Mouse (Mus musculus) neural tube, embryonic 13.5 days (tissue): ENCODE results near the gene Tbc1d14. TPM values are rescaled to one million over a fixed set of nuclear protein-coding genes. Genes with fewer than 3 reads are reported as not detected.

ENCODE experiments used
- ATAC-seq: fragments of 200-750 bp; cut with Nextera tagmentation; 2 replicates; pipeline ENCODE4 v1.8.0; 2017; ENCODE audit warnings: low read depth, mild to moderate bottlenecking, moderate TSS enrichment, moderate library complexity
- H3K27ac ChIP-seq: fragments of 300-500 bp; sonication (generic); replicated peaks from 2 replicates; pipeline ENCODE4 v1.5.1; 2015; ENCODE audit warnings: moderate library complexity, mild to moderate bottlenecking, inconsistent platforms
- H3K27me3 ChIP-seq: fragments of 300-500 bp; sonication (generic); 2 replicates; pipeline ENCODE4 v1.6.1; 2015; ENCODE audit warnings: mild to moderate bottlenecking, inconsistent platforms
- H3K36me3 ChIP-seq: fragments of 300-500 bp; sonication (generic); 2 replicates; pipeline ENCODE4 v1.6.1; 2015; ENCODE audit warnings: mild to moderate bottlenecking, inconsistent platforms
- H3K4me1 ChIP-seq: fragments of 300-500 bp; sonication (generic); replicated peaks from 2 replicates; pipeline ENCODE4 v1.6.1; 2015; ENCODE audit warnings: inconsistent platforms
- H3K4me2 ChIP-seq: fragments of 300-500 bp; sonication (generic); 2 replicates; pipeline ENCODE4 v1.6.1; 2015; ENCODE audit warnings: inconsistent platforms, mild to moderate bottlenecking, moderate library complexity
- H3K4me3 ChIP-seq: fragments of 300-500 bp; sonication (generic); 2 replicates; pipeline ENCODE4 v1.5.1; 2015; ENCODE audit warnings: mild to moderate bottlenecking, inconsistent platforms
- H3K9ac ChIP-seq: fragments of 300-500 bp; sonication (generic); 2 replicates; pipeline ENCODE4 v1.6.1; 2015; ENCODE audit warnings: moderate library complexity, mild to moderate bottlenecking, inconsistent platforms
- H3K9me3 ChIP-seq: fragments of 300-500 bp; sonication (generic); 2 replicates; pipeline ENCODE4 v1.6.1; 2016; ENCODE audit warnings: inconsistent platforms
- WGBS: fragments of 180-500 bp; shearing (Covaris S2); methylation state at CpG from one replicate; pipeline ENCODE4 v1.1.7; 2015; 5-methylcytosine and 5-hydroxymethylcytosine counted together
- polyA plus RNA-seq: library from polyadenylated mRNA; unstranded; fragments of >200 nt; fragmentation: Nextera tagmentation; extraction: Ambion mirVana; gene quantifications from 2 replicates; pipeline ENCODE4 v1.2.1, GENCODE M21; 2015

The Tbc1d14 gene
- polyA plus RNA-seq, 1 experiment from 2014 or later: 64.0 TPM

DNA sequence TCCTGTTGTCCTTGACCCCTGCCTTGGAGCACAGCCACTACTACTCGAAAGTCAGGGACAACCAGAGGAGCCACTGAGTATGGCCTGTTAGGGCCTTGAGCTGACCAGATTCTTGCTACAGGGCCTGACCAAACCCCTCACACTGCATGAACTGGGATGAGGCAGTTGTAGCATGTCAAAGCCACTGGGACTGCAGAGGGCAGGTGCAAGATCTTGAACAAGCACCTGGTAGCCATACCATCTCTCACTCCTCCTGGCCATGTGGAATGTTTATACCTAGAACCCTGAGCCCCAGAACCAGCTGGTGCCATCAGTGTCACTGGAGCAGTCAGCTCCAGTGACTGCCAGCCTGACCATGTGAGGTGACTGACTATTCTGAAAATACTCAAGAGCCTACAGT is 5.8 kb upstream of the Tbc1d14 start:
- Histone ChIP-seq H3K36me3 (peaks cover 51% of the 10 kb centered on the region), H3K4me2 (no peak overlapping the region), H3K9ac (no peak overlapping the region), H3K4me1 (no peaks in the 10 kb centered on the region), H3K27me3 (no peaks in the 10 kb centered on the region), H3K9me3 (no peaks in the 10 kb centered on the region), H3K27ac (no peak overlapping the region), H3K4me3 (no peak overlapping the region)
- 96% methylated on average over 1 of the region's 1 CpGs for WGBS
- no peak for ATAC-seq

DNA sequence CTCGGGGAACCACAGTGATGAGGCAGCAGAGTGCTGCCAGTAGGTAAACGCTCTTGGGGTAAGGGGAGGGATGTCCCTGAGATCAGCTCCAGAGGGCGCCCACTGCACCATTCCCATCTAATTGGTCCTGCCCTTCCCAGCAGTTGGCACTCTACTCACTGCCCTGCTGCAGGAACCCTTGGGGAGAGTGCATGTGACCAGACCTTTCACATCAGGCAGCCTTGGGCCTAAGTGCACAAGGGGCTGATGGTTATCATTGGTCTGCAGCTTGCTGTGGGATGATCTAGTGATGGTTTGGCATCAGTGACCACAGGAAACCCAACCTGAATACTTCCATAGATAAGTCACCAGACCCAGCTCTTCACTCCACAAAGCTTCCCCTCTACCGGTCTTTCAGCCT is 4.6 kb upstream of the Tbc1d14 start:
- H3K27ac ChIP-seq: no peak overlapping the region
- no peak overlapping the region for H3K4me3 ChIP-seq
- no peaks in the 10 kb centered on the region for H3K27me3 ChIP-seq
- H3K4me1 ChIP-seq: no peaks in the 10 kb centered on the region
- no peak for ATAC-seq
- H3K4me2 ChIP-seq: no peak overlapping the region
- H3K9me3 ChIP-seq: no peaks in the 10 kb centered on the region
- H3K9ac ChIP-seq: no peak overlapping the region
- 37% methylated on average over 4 of the region's 4 CpGs for WGBS
- H3K36me3 ChIP-seq: peaks cover 40% of the 10 kb centered on the region

DNA sequence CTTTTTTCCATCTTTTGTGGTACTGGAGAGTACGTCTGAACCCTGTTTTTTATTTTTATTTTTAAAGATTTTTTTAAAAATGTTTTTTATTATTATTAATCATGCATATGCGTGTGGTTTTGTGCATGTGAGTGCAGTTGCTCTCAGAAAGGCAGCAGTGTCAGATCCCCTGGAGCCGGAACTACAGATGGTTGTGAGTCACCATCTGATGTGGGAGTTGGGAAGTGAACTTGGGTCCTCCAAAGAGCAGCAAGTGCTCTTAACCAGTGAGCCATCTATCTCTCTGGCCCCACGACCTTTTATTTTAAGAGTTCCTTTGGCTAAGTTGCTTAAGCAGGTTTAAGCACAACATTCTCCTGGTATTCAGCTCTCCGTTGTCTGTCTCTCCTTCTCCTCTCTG is 3.1 kb upstream of the Tbc1d14 start:
- H3K4me2 ChIP-seq: no peak overlapping the region
- H3K36me3 ChIP-seq: peaks cover 26% of the 10 kb centered on the region
- WGBS: 76% methylated on average over 5 of the region's 5 CpGs
- no peaks in the 10 kb centered on the region for H3K4me1 ChIP-seq
- ATAC-seq: no peak
- no peak overlapping the region for H3K4me3 ChIP-seq
- H3K27me3 ChIP-seq: no peaks in the 10 kb centered on the region
- no peak overlapping the region for H3K27ac ChIP-seq
- no peak overlapping the region for H3K9ac ChIP-seq
- H3K9me3 ChIP-seq: no peaks in the 10 kb centered on the region

DNA sequence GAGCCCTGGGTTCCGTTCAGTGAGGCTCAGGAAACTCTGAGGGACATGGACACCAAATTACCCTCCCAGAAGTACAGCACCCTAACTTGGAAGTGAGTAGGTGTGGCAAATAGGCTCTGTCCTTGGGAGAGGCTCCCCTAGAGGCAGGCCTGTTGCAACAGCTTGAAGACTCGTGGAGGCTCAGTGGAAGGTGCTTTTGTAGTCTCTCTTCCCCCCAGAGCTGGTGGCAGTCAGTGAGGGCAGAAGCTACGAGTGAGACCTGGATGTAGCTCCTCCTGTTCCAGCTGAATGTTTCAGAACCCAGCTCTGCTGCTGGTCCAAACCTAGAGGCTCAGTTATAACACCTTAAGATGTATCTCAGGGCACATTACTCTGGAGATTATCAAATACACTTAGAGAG is 2.0 kb upstream of the Tbc1d14 start:
- no peaks in the 10 kb centered on the region for H3K4me1 ChIP-seq
- H3K4me3 ChIP-seq: no peak overlapping the region
- H3K27ac ChIP-seq: no peak overlapping the region
- 32% methylated on average over 3 of the region's 3 CpGs for WGBS
- no peak overlapping the region for H3K4me2 ChIP-seq
- H3K27me3 ChIP-seq: no peaks in the 10 kb centered on the region
- peaks cover 17% of the 10 kb centered on the region for H3K36me3 ChIP-seq
- ATAC-seq: no peak
- H3K9ac ChIP-seq: no peak overlapping the region
- no peaks in the 10 kb centered on the region for H3K9me3 ChIP-seq

DNA sequence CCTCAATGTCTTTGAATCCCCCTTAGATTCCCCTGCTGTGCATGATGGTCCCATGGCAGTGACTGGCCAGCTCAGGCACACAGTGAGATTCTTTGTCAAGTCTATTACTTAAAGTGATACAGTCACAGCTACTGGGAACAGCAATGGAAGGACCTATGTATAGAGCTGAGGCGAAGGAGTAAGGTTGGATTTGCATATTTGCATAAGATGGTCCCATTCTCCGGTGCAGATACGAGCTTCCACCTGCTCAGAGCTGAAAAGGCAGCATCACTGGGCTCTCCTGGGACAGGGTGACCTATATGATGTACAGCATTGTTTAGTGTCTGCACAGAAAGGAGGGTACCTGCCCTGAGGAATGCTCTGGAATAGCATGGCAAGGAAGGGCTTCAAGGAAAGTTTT is 1.3 kb upstream of the Tbc1d14 start:
- WGBS: 84% methylated on average over 3 of the region's 3 CpGs

DNA sequence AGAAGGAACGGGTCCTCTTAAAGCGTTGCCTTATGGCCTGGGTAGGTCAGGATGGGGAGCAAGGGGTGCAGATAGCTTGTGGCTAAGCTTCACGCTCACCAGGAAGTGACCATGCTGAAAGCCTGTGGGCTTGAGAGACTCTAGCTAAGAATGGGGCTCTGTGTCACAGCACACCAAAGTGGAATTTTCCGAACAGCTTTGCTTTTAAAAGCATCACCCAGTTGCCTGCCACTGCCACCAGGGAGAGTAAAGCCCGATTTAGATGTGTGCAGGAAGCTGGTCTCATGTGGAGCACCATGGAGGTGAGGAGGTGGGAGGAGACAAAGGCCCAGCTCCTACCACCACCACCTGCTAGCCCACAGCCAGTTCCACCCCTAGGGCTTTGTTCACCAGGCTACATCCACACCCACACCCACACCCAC is 2.6 kb downstream of the Tbc1d14 start:
- Histone ChIP-seq H3K9ac (no peak overlapping the region), H3K36me3 (no peaks in the 10 kb centered on the region), H3K4me3 (no peak overlapping the region), H3K27ac (no peak overlapping the region), H3K27me3 (no peaks in the 10 kb centered on the region), H3K9me3 (no peaks in the 10 kb centered on the region), H3K4me2 (no peak overlapping the region), H3K4me1 (no peaks in the 10 kb centered on the region)
- no peak for ATAC-seq
- 72% methylated on average over 5 of the region's 5 CpGs for WGBS

More for the DNA sequence above, 1.3 kb upstream of the Tbc1d14 start:
- H3K27me3 ChIP-seq: no peaks in the 10 kb centered on the region
- no peak overlapping the region for H3K27ac ChIP-seq
- H3K9me3 ChIP-seq: no peaks in the 10 kb centered on the region
- H3K4me2 ChIP-seq: no peak overlapping the region
- no peaks in the 10 kb centered on the region for H3K4me1 ChIP-seq
- no peak overlapping the region for H3K4me3 ChIP-seq
- peaks cover 9% of the 10 kb centered on the region for H3K36me3 ChIP-seq
- ATAC-seq: no peak
- H3K9ac ChIP-seq: no peak overlapping the region

DNA sequence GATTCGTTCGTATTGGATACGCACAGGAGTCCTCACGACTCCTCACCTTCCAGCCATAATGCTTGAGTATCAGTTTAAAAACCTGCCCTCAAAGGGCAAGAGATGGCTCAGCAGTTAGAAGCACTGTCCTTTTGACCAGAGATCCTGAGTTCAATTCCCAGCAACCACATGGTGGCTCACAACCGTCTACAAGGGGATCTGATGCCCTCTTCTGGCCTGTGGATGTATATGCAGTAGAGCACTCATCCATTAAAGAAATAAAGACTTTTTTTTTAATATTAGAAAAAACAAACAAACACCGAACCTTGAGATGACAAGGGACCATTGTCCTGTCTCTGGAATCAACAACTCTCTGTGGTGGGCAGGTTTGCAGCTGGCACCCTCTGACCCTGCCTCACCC is 8.8 kb downstream of the Tbc1d14 start:
- Histone ChIP-seq H3K4me2 (no peak overlapping the region), H3K9me3 (no peaks in the 10 kb centered on the region), H3K9ac (no peak overlapping the region), H3K27ac (no peak overlapping the region), H3K36me3 (no peaks in the 10 kb centered on the region), H3K27me3 (no peaks in the 10 kb centered on the region), H3K4me3 (no peak overlapping the region), H3K4me1 (peaks cover 18% of the 10 kb centered on the region)
- no peak for ATAC-seq
- 64% methylated on average over 6 of the region's 6 CpGs for WGBS

DNA sequence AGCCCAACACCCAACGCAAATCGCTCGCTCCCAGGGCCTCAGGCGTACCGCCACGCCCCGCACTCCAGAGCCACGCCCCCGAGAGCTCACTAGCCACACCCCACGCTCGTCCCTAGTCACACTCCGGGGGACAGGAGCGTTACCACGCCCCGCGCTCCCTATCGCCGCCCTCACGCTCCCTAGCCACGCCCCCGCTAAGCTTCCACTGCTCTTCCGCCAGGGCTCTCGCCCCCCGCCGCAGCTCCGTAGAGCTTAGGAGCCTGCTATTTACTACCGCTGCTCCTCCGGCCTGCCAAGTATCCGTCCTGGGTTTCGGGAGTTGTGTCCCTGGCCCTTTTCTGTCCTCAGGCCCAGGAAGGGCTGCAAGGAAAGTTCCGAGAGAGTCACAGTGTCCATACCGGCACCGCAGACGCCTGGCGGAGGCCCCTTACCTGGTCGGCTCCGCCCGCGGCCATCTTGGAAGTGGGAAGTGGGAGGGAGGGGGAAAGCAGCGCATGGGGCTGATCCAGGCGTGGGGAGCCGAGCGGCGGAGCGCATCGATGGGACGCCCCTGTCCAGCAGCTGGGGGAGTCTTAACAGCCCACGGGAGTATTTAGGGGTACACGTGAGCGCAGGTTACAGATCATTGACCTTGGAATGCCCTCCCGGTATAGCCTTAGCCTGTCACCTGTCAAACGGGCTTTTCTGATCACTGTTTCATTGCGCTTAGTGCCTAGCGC is 11.0 kb downstream of the Tbc1d14 start:
- peaks cover 18% of the 10 kb centered on the region for H3K4me1 ChIP-seq
- peak overlapping the region; percentile 89 for H3K27ac ChIP-seq
- no peaks in the 10 kb centered on the region for H3K27me3 ChIP-seq
- H3K4me3 ChIP-seq: peak overlapping the region; percentile 62
- WGBS: 1% methylated on average over 51 of the region's 54 CpGs
- peak; percentile 97 for ATAC-seq
- H3K9me3 ChIP-seq: no peaks in the 10 kb centered on the region
- H3K4me2 ChIP-seq: peak overlapping the region; percentile 96
- H3K9ac ChIP-seq: peak overlapping the region; percentile 77
- no peaks in the 10 kb centered on the region for H3K36me3 ChIP-seq

DNA sequence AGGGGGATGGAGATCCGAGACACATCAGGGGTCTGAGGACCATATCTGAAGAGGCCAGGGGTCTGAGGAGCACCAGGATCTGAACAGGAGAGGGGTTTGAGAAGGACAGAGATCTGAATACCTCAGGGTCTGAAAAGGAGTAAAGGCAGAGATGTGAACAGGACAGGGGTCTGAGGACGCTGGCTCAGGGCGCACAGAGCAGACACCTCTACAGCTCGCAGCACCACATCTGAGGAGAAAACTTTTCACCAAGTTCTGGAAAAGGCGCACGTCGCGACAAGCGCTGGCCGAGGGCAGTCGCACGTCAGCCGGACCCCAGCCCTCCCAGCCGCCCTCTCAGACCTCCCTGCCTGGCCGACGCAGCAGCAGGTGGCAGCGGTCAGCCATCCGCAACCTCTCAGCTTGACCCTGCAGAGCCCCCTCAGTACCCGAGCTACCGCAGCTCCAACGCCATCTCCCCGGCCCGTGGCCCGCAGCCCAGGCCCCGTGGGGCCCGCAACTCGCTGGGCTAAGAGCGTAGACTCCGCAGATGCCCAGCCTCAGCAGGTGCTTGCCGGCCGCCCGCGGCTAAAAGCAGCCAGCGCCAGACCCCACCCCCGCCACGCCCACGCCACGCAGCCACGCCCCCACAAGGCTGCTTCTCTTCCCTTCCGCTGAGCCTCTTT is 11.7 kb downstream of the Tbc1d14 start:
- Histone ChIP-seq H3K4me3 (peak overlapping the region; percentile 62), H3K27me3 (no peaks in the 10 kb centered on the region), H3K27ac (peak overlapping the region; percentile 89), H3K4me1 (peaks cover 18% of the 10 kb centered on the region), H3K9me3 (no peaks in the 10 kb centered on the region), H3K4me2 (peak overlapping the region; percentile 96), H3K9ac (peak overlapping the region; percentile 77), H3K36me3 (no peaks in the 10 kb centered on the region)
- peak; percentile 9; the same call in 1 of the 2 replicates for ATAC-seq
- WGBS: 2% methylated on average over 39 of the region's 40 CpGs

DNA sequence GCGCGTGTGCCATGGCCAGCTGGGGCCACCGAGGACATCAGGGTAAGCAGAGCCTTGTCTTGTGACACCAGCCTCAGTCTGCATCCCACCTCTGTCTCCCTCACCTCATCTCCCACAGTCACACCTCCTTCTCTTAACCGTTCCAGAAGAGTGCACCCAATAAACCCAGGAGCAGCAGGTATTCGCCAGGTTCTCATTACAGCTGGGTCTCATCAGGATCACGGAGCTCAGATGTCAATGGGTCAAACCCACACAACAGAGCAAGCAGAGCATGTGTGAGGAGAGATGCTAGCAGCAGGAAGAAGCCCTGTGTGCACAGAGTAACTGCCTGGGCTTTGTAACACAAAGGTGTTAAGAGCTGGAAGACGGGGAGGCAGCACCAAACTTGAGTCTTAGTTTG is 13.1 kb downstream of the Tbc1d14 start:
- no peak overlapping the region for H3K27ac ChIP-seq
- no peaks in the 10 kb centered on the region for H3K9me3 ChIP-seq
- H3K36me3 ChIP-seq: no peaks in the 10 kb centered on the region
- no peak overlapping the region for H3K4me2 ChIP-seq
- H3K27me3 ChIP-seq: no peaks in the 10 kb centered on the region
- peaks cover 21% of the 10 kb centered on the region for H3K4me1 ChIP-seq
- H3K4me3 ChIP-seq: no peak overlapping the region
- 84% methylated on average over 7 of the region's 7 CpGs for WGBS
- peak overlapping the region; percentile 26; the same call in 1 of the 2 replicates for H3K9ac ChIP-seq
- no peak for ATAC-seq

DNA sequence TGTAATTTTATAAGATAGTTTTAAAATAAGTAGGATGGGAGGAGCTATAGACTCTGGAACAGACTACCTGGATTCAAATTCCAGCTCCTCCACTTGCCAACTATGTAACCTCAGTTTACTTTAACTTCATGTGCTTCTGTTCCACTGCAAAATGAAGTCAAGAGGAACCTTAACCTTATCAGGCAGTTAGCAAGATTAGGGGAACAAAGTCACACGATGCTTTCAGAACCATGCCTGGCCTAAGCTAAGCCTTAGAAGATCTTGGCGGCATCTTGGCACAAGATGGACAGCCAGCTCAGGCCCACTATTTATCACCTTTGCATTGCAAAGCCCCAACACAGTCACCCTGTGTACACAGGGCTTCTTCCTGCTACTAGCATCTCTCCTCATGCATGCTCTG is 14.1 kb downstream of the Tbc1d14 start:
- Histone ChIP-seq H3K9me3 (no peaks in the 10 kb centered on the region), H3K36me3 (no peaks in the 10 kb centered on the region), H3K4me3 (no peak overlapping the region), H3K27me3 (no peaks in the 10 kb centered on the region), H3K9ac (no peak overlapping the region), H3K4me1 (peaks cover 21% of the 10 kb centered on the region), H3K4me2 (no peak overlapping the region), H3K27ac (no peak overlapping the region)
- 83% methylated on average over 2 of the region's 2 CpGs for WGBS
- ATAC-seq: no peak

DNA sequence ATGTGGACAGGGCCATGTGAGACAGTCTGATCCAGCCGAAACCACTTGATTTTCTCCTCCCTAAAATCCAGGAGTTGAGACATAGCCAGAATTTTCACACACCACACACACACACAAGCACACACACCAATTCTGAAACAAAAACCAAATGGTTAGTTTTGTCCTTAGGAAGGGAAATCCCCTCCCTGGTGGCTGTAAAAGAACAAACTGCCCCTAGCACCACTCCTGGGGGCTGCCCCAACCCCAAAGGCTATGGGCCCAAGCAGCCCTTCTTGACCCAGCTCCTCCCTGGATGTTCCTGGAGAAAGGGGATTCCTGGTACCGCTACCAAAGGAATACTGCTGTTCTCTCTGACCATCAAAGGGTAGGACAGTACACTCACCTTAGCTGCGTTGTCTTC is 16.6 kb downstream of the Tbc1d14 start:
- no peak overlapping the region for H3K4me2 ChIP-seq
- H3K4me3 ChIP-seq: no peak overlapping the region
- no peaks in the 10 kb centered on the region for H3K27me3 ChIP-seq
- no peak overlapping the region for H3K27ac ChIP-seq
- H3K9ac ChIP-seq: no peak overlapping the region
- no peak for ATAC-seq
- H3K4me1 ChIP-seq: peaks cover 15% of the 10 kb centered on the region
- peaks cover 1% of the 10 kb centered on the region for H3K36me3 ChIP-seq
- no peaks in the 10 kb centered on the region for H3K9me3 ChIP-seq
- WGBS: 91% methylated on average over 3 of the region's 3 CpGs

DNA sequence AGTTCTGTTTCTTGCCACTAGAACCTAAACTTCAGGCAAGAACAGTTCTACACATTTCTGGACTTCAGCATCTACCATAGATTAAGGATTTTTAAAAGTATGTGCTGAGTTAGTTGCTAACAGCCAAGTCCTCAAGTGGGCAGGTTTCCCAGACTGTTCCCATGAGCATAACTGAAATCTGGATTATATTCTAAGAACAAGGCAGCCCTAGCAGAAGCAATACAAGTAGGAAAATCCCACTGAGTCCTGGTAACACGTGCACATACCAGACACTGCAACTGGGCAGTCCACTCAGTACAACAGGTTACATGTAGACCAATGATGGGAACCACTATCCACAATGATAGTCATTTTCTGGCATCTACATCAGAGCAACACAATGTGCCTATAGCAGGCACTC is 17.3 kb downstream of the Tbc1d14 start:
- Histone ChIP-seq H3K4me1 (peaks cover 8% of the 10 kb centered on the region), H3K27me3 (no peaks in the 10 kb centered on the region), H3K4me3 (no peak overlapping the region), H3K36me3 (peaks cover 9% of the 10 kb centered on the region), H3K9ac (no peak overlapping the region), H3K9me3 (no peaks in the 10 kb centered on the region), H3K4me2 (no peak overlapping the region), H3K27ac (no peak overlapping the region)
- WGBS: 77% methylated on average over 1 of the region's 1 CpGs
- no peak for ATAC-seq
